Comparison of ENCODE assay signal across 8 mouse cellular contexts in the genomic region with DNA sequence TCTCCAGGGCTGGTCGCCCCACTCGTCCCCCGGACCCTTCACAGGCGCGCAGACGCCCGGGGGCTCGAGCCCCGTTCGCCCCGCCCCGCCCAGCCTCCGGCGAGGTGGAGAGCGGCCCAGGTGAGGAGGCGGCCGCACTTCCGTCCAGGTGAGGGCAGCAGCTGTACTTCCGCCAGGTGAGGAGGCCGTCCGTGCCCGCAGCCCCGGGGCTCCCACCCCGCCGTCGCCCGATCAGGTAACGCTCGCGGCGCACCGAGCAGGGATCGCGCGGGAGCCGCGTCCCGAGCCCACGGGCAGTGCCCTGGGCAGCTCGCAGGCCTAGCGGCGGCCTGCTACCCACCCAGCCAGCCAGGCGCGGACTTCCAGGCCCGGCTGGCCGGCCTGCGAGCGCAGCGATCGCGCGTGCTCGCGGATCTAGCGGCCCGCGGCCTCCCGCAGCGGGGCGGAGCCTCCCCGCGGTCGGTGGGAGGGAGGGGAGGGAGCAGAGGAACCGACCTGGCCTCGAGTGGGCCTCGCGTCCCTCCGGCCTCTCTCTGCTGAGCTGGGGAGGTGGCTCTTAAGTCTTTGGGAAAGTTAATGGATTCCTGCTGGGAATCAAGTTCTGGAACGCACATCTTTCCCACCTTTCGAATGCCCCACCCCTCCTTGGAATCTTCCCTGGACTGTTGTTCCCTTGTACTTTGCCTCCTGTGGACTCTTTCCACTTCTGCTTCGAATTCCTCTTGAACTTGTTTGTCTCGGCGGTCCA. TPM values are rescaled to one million over a fixed set of nuclear protein-coding genes. Genes with fewer than 3 reads are reported as not detected.
DNase-seq lines count a peak whose midpoint lies in the region; ATAC-seq and TF ChIP-seq lines count a peak whose summit lies in the region.

A gene (plus strand): TSS at position 96 of the 748 bp plus-strand sequence.

- peak within 1 kb of the TSS; percentile 89 for H3K4me2 ChIP-seq in intestine, postnatal 0 days (replicated peaks; ENCODE audit: low read depth)

- WGBS in intestine, postnatal 0 days, result under 1% methylated on average over 73 of the region's 73 CpGs

- peak; percentile 88 for ATAC-seq in granulocyte monocyte progenitor cell, adult 5-6 weeks (replicated peaks; ENCODE audit: poor library complexity, severe bottlenecking)
- ATAC-seq in intestine, postnatal 0 days, result peak; percentile 89

- H3K9me3 ChIP-seq in intestine, postnatal 0 days (ENCODE audit: control insufficient read depth), result no peaks in the 10 kb centered on the region

- peak; percentile 50 to 61 for DNase-seq in adrenal gland, adult 18-20 months (ENCODE audit: low spot score in 2 of 2)
- DNase-seq in embryo, embryonic 9.5 days (ENCODE audit: extremely low spot score), result peak; percentile 66
- peak; percentile 65 to 75 for DNase-seq in left cerebral cortex, postnatal 25 days (ENCODE audit: low spot score in 2 of 2)
- DNase-seq in mesoderm, embryonic 11.5 days (ENCODE audit: low read depth, low spot score), result peak; percentile 58
- DNase-seq in right cerebral cortex, postnatal 36 days (ENCODE audit: low spot score in 2 of 2), result peak; percentile 22 to 26
- no peak for DNase-seq in c-Kit-positive CD71-positive TER-119-positive erythroid progenitor cells, embryonic 14.5 days (ENCODE audit: low spot score)

- H3K4me1 ChIP-seq in intestine, postnatal 0 days (replicated peaks; ENCODE audit: control insufficient read depth, insufficient read depth, low read length), result peaks cover 4% of the 10 kb centered on the region; the same call in 1 of the 2 replicates

- H3K9ac ChIP-seq in intestine, postnatal 0 days (ENCODE audit: low read depth, low read length), result peak within 1 kb of the TSS; percentile 99

- peak; percentile 54 for TF ChIP-seq CTCF in intestine, postnatal 0 days (IDR thresholded peaks at IDR 0.05; ENCODE audit: low read depth)

- peak within 1 kb of the TSS; percentile 99 for H3K27ac ChIP-seq in intestine, postnatal 0 days (ENCODE audit: low read depth, low read length)

- H3K4me3 ChIP-seq in intestine, postnatal 0 days (ENCODE audit: low read depth, low read length), result peak within 1 kb of the TSS; percentile 79

- intact Hi-C loops in left cerebral cortex, postnatal 25 days (cut with DNase I), result no loop called here

- no peaks in the 10 kb centered on the region for H3K36me3 ChIP-seq in intestine, postnatal 0 days (ENCODE audit: control insufficient read depth, insufficient read depth)

- H3K27me3 ChIP-seq in intestine, postnatal 0 days (replicated peaks; ENCODE audit: control insufficient read depth, insufficient read depth, low read length), result no peaks in the 10 kb centered on the region

RNA-seq across cellular contexts. Expression of the gene that starts here (rescaled TPM):
- 1 to 10 TPM; 3.0 to 6.1 TPM for total RNA-seq in adrenal gland, adult 18-20 months (2021)
- total RNA-seq in granulocyte monocyte progenitor cell, adult 5-6 weeks (2014; fragmentation: Nextera tagmentation), result 3.7 TPM in 1 of 2 replicates, not detected in the other
- total RNA-seq in granulocyte monocyte progenitor cell, adult 5-6 weeks (2017), result 0.69 and 4.7 TPM in 2 replicates
- polyA plus RNA-seq in intestine, postnatal 0 days (2015; fragmentation: Nextera tagmentation; extraction: Ambion mirVana), result 12.9 and 20.9 TPM in 2 replicates
- total RNA-seq in left cerebral cortex, postnatal 25 days (2021), result 10 to 100 TPM; 11.0 to 15.8 TPM
